Mouse (Mus musculus) liver, embryonic 14.5 days (tissue): ENCODE results near the gene Frem1. TPM values are rescaled to one million over a fixed set of nuclear protein-coding genes. Genes with fewer than 3 reads are reported as not detected.

Experiments
- ATAC-seq: fragments of 200-750 bp; cut with Nextera tagmentation; 2 replicates; pipeline ENCODE4 v1.8.0; 2017; ENCODE audit warnings: moderate number of reproducible peaks, mild to moderate bottlenecking, moderate library complexity; ENCODE audit not compliant: insufficient read depth
- DNase-seq, 3 experiments: peaks; one replicate each; pipeline ENCODE4 v3.0.0-alpha.2; 2012 to 2013; ENCODE audit warnings: low read depth in 3 of 3, low spot score in 3 of 3
- H3K27ac ChIP-seq: fragments of 300-500 bp; sonication (generic); 2 replicates; pipeline ENCODE4 v1.5.1; 2014; ENCODE audit warnings: moderate library complexity, mild to moderate bottlenecking, control low read depth, inconsistent platforms
- H3K27me3 ChIP-seq: fragments of 300-500 bp; sonication (generic); 2 replicates; pipeline ENCODE4 v1.6.1; 2014; ENCODE audit warnings: mild to moderate bottlenecking, low read length, moderate library complexity; ENCODE audit not compliant: control insufficient read depth, insufficient read depth
- H3K36me3 ChIP-seq: fragments of 300-500 bp; sonication (generic); replicated peaks from 2 replicates; pipeline ENCODE4 v1.6.1; 2014; ENCODE audit warnings: low read depth; ENCODE audit not compliant: control insufficient read depth, insufficient read depth
- H3K4me1 ChIP-seq, 2 experiments: fragments of 200-500 bp in 1 of 2; fragments of 300-500 bp in 1 of 2; sonication (generic) in 1 of 2; replicated peaks; 2 replicates each; pipeline ENCODE4 v1.6.1; 2012 to 2014; ENCODE audit warnings: antibody characterized with exemption in 1 of 2, inconsistent platforms in 1 of 2, low read length in 1 of 2; ENCODE audit not compliant: control insufficient read depth in 2 of 2, insufficient read depth in 2 of 2
- H3K4me2 ChIP-seq: fragments of 300-500 bp; sonication (generic); 2 replicates; pipeline ENCODE4 v1.6.1; 2014; ENCODE audit warnings: low read depth, mild to moderate bottlenecking, control low read depth, moderate library complexity
- H3K4me3 ChIP-seq, 2 experiments: fragments of 200-500 bp in 1 of 2; fragments of 300-500 bp in 1 of 2; sonication (generic) in 1 of 2; 2 replicates each; pipeline ENCODE4 v1.5.1; 2012 to 2014; ENCODE audit warnings: low read depth in 2 of 2, low read length in 2 of 2, mild to moderate bottlenecking in 2 of 2, control low read depth in 1 of 2, inconsistent platforms in 1 of 2, moderate library complexity in 1 of 2; ENCODE audit not compliant: insufficient read depth in 1 of 2
- H3K9ac ChIP-seq: fragments of 300-500 bp; sonication (generic); replicated peaks from 2 replicates; pipeline ENCODE4 v1.6.1; 2014; ENCODE audit warnings: mild to moderate bottlenecking, control low read depth, moderate library complexity
- H3K9me3 ChIP-seq: fragments of 300-500 bp; sonication (generic); 2 replicates; pipeline ENCODE4 v1.6.1; 2016; ENCODE audit warnings: low read length, mixed read lengths; ENCODE audit not compliant: control insufficient read depth
- CTCF ChIP-seq: IDR thresholded peaks from 2 replicates; pipeline ENCODE4 v1.5.1; 2016; ENCODE audit warnings: antibody characterized with exemption, low read depth, control low read depth
- EP300 ChIP-seq: IDR thresholded peaks from 2 replicates; pipeline ENCODE4 v1.6.1; 2016; ENCODE audit warnings: antibody characterized with exemption, low read depth
- WGBS: fragments of 180-500 bp; shearing (Covaris S2); extraction: QIAGEN DNeasy Blood & Tissue Kit; methylation state at CpG from one replicate; pipeline ENCODE4 v1.1.7; 2014; ENCODE audit not compliant: insufficient replicate concordance; 5-methylcytosine and 5-hydroxymethylcytosine counted together
- polyA plus RNA-seq, 2 experiments: library from polyadenylated mRNA; depleted of rRNA in 1 of 2; stranded (reverse) in 1 of 2; unstranded in 1 of 2; fragments of >200 nt; fragmentation: Nextera tagmentation in 1 of 2; extraction: Ambion mirVana in 1 of 2; gene quantifications; 2 replicates each; pipeline versions ENCODE4 v1.2.1 to v1.2.3; 2012 to 2014

The Frem1 gene
- polyA plus RNA-seq, 2 experiments: 0.76 to 0.93 TPM

GRCm38 (mm10) chr4:82918625-82919024, 133.5 kb downstream of the Frem1 start:
- H3K27me3 ChIP-seq: no peaks in the 10 kb centered on the region
- TF ChIP-seq CTCF (no peak), EP300 (no peak)
- ATAC-seq (no peak), DNase-seq (no peak)
- no peak overlapping the region for H3K9ac ChIP-seq
- H3K9me3 ChIP-seq: no peaks in the 10 kb centered on the region
- H3K27ac ChIP-seq: no peak overlapping the region
- WGBS: 32% methylated on average over 2 of the region's 2 CpGs
- H3K36me3 ChIP-seq: no peaks in the 10 kb centered on the region
- no peaks in the 10 kb centered on the region for H3K4me1 ChIP-seq
- no peak overlapping the region for H3K4me3 ChIP-seq
- H3K4me2 ChIP-seq: no peak overlapping the region

- no peak for ATAC-seq
- 60% methylated on average over 5 of the region's 5 CpGs for WGBS
- Histone ChIP-seq H3K36me3 (no peaks in the 10 kb centered on the region), H3K27ac (no peak overlapping the region), H3K9ac (no peak overlapping the region), H3K27me3 (no peaks in the 10 kb centered on the region), H3K9me3 (no peaks in the 10 kb centered on the region), H3K4me3 (no peak overlapping the region), H3K4me1 (no peaks in the 10 kb centered on the region), H3K4me2 (no peak overlapping the region)
- TF ChIP-seq CTCF (no peak), EP300 (no peak)
- DNase-seq: no peak
These were observed 135.5 kb downstream of the Frem1 start for GRCm38 (mm10) chr4:82916678-82917050.

GRCm38 (mm10) chr4:82916003-82916677, 136.0 kb downstream of the Frem1 start:
- WGBS: 49% methylated on average over 14 of the region's 14 CpGs
- Histone ChIP-seq H3K9ac (no peak overlapping the region), H3K36me3 (no peaks in the 10 kb centered on the region), H3K4me3 (no peak overlapping the region), H3K4me1 (no peaks in the 10 kb centered on the region), H3K4me2 (no peak overlapping the region), H3K27me3 (no peaks in the 10 kb centered on the region), H3K9me3 (no peaks in the 10 kb centered on the region), H3K27ac (no peak overlapping the region)
- TF ChIP-seq CTCF (no peak), EP300 (no peak)
- ATAC-seq (no peak), DNase-seq (no peak)

- Histone ChIP-seq H3K9ac (no peak overlapping the region), H3K27me3 (no peaks in the 10 kb centered on the region), H3K4me3 (no peak overlapping the region), H3K4me2 (no peak overlapping the region), H3K36me3 (no peaks in the 10 kb centered on the region), H3K4me1 (no peaks in the 10 kb centered on the region), H3K27ac (no peak overlapping the region), H3K9me3 (no peaks in the 10 kb centered on the region)
- DNase-seq: no peak
- 58% methylated on average over 7 of the region's 7 CpGs for WGBS
- no peak for ATAC-seq
- TF ChIP-seq EP300 (no peak), CTCF (no peak)
These were observed 136.6 kb downstream of the Frem1 start for GRCm38 (mm10) chr4:82915576-82915975.

- TF ChIP-seq CTCF (no peak), EP300 (no peak)
- no peak overlapping the region for H3K9ac ChIP-seq
- H3K27me3 ChIP-seq: no peaks in the 10 kb centered on the region
- H3K9me3 ChIP-seq: no peaks in the 10 kb centered on the region
- H3K4me1 ChIP-seq: no peaks in the 10 kb centered on the region
- DNase-seq (no peak), ATAC-seq (no peak)
- WGBS: 64% methylated on average over 11 of the region's 11 CpGs
- H3K27ac ChIP-seq: no peak overlapping the region
- no peak overlapping the region for H3K4me3 ChIP-seq
- no peak overlapping the region for H3K4me2 ChIP-seq
- no peaks in the 10 kb centered on the region for H3K36me3 ChIP-seq
These were observed 137.5 kb downstream of the Frem1 start for GRCm38 (mm10) chr4:82914601-82915143.
